Mouse (Mus musculus) hindbrain, embryonic 10.5 days (tissue): ENCODE data around the gene Ror2. TPM values are rescaled to one million over a fixed set of nuclear protein-coding genes. Genes with fewer than 3 reads are reported as not detected.

Source experiments
- DNase-seq: peaks from one replicate; pipeline ENCODE4 v3.0.0-alpha.2; 2017; ENCODE audit warnings: low spot score
- H3K27ac ChIP-seq: fragments of 300-500 bp; sonication (generic); 2 replicates; pipeline ENCODE4 v1.5.1; 2016; ENCODE audit warnings: mild to moderate bottlenecking, moderate library complexity
- H3K27me3 ChIP-seq: fragments of 300-500 bp; sonication (generic); 2 replicates; pipeline ENCODE4 v1.6.1; 2016; ENCODE audit warnings: mild to moderate bottlenecking; ENCODE audit not compliant: poor library complexity, insufficient read depth, severe bottlenecking
- H3K36me3 ChIP-seq: fragments of 300-500 bp; sonication (generic); 2 replicates; pipeline ENCODE4 v1.6.1; 2016; ENCODE audit warnings: mild to moderate bottlenecking, moderate library complexity
- H3K4me1 ChIP-seq: fragments of 300-500 bp; sonication (generic); replicated peaks from 2 replicates; pipeline ENCODE4 v1.6.1; 2016; ENCODE audit warnings: mild to moderate bottlenecking
- H3K4me3 ChIP-seq: fragments of 300-500 bp; sonication (generic); 2 replicates; pipeline ENCODE4 v1.5.1; 2016; ENCODE audit warnings: mild to moderate bottlenecking, moderate library complexity
- H3K9me3 ChIP-seq: fragments of 300-500 bp; sonication (generic); 2 replicates; pipeline ENCODE4 v1.6.1; 2016; ENCODE audit warnings: mild to moderate bottlenecking, moderate library complexity
- WGBS: fragments of 180-500 bp; shearing (Covaris S2); methylation state at CpG from one replicate; pipeline ENCODE4 v1.1.7; 2016; 5-methylcytosine and 5-hydroxymethylcytosine counted together
- polyA plus RNA-seq: library from polyadenylated mRNA; unstranded; fragments of >200 nt; fragmentation: Nextera tagmentation; extraction: Ambion mirVana; gene quantifications from 2 replicates; pipeline ENCODE4 v1.2.1, GENCODE M21; 2016

The Ror2 gene
- polyA plus RNA-seq, 1 experiment from 2014 or later: 13.5 TPM

GRCm38 (mm10) chr13:53267849-53268248 lies 18.1 kb downstream of the Ror2 start:
- Histone ChIP-seq H3K27ac (no peak overlapping the region), H3K4me3 (no peak overlapping the region), H3K4me1 (peaks cover 14% of the 10 kb centered on the region), H3K36me3 (no peaks in the 10 kb centered on the region), H3K9me3 (no peaks in the 10 kb centered on the region), H3K27me3 (no peaks in the 10 kb centered on the region)
- 82% methylated on average over 6 of the region's 6 CpGs for WGBS
- no peak for DNase-seq

DNA sequence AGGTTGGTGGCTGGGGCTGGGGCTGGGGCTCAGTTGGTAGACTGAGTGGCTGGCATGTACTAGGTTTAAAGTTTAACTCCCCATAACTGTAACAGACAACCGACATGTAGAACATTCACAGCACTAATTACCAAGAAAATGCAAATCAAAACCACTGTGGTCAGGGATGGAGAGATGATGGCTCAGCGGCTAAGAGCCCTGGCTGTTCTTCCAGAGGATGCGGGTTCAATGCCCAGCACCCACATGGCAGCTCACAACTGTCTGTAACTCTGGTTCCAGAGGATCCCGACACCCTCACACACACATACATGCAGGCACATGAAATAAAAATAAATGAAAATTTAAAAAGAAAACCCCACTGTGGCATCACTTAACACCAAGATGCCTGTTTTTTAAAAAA lies 18.8 kb downstream of the Ror2 start:
- WGBS: 96% methylated on average over 4 of the region's 4 CpGs
- Histone ChIP-seq H3K27ac (no peak overlapping the region), H3K9me3 (no peaks in the 10 kb centered on the region), H3K4me3 (no peak overlapping the region), H3K36me3 (no peaks in the 10 kb centered on the region), H3K4me1 (peaks cover 21% of the 10 kb centered on the region), H3K27me3 (no peaks in the 10 kb centered on the region)
- no peak for DNase-seq

DNA sequence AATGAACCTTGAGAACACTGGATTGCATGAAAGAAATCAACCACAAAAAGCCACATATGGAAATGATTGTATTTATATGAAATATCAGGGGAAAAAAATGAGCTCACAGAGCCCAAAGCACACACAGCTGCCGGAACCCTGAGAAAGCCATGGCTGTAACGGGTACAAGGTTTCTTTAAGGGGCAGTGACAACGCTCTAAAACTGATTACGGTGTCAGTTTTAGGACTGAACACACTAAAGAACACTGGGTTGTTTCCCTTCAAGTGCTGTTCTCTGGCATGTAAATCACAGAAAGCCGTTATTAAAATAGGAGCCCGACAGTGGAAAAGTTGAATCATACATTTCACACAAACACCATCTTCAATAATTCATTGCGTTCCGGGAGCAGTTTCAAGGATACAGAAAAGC lies 19.4 kb downstream of the Ror2 start:
- H3K27me3 ChIP-seq: no peaks in the 10 kb centered on the region
- peaks cover 22% of the 10 kb centered on the region for H3K4me1 ChIP-seq

DNA sequence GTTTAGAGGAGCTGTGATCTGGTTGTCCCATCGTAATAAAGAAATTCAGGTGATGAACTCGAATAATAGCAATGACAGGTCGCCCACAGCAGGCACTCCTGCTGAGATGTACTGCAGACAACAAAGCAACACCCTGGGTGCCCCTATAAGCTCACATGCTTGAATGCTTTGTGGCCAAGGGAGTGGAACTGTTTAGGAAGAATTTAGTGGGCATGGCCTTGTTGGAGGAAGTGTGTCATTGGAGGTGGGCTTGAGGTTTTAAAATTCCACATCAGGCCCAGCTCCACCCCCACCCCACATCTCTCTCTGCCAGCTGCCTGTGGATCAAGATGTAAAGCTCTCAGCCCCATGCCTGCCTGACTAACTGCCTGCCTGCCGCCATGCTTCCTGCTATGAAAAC lies 21.0 kb downstream of the Ror2 start:
- WGBS: 83% methylated on average over 4 of the region's 4 CpGs
- H3K9me3 ChIP-seq: no peaks in the 10 kb centered on the region

More for the DNA sequence above, 19.4 kb downstream of the Ror2 start:
- Histone ChIP-seq H3K27ac (no peak overlapping the region), H3K9me3 (no peaks in the 10 kb centered on the region), H3K36me3 (no peaks in the 10 kb centered on the region), H3K4me3 (no peak overlapping the region)
- DNase-seq: no peak
- 88% methylated on average over 8 of the region's 8 CpGs for WGBS

GRCm38 (mm10) chr13:53262509-53263250 lies 23.2 kb downstream of the Ror2 start:
- WGBS: 81% methylated on average over 16 of the region's 16 CpGs
- no peak overlapping the region for H3K4me3 ChIP-seq
- no peak for DNase-seq
- H3K9me3 ChIP-seq: no peaks in the 10 kb centered on the region
- H3K36me3 ChIP-seq: no peaks in the 10 kb centered on the region
- H3K4me1 ChIP-seq: peaks cover 40% of the 10 kb centered on the region
- H3K27ac ChIP-seq: 0 out of 2 replicates have a peak overlapping the region, but pooled peaks have one; percentile 8
- no peaks in the 10 kb centered on the region for H3K27me3 ChIP-seq

More for the DNA sequence above, 21.0 kb downstream of the Ror2 start:
- peaks cover 35% of the 10 kb centered on the region for H3K4me1 ChIP-seq
- H3K36me3 ChIP-seq: no peaks in the 10 kb centered on the region
- no peak overlapping the region for H3K4me3 ChIP-seq
- no peaks in the 10 kb centered on the region for H3K27me3 ChIP-seq
- no peak for DNase-seq
- no peak overlapping the region for H3K27ac ChIP-seq

DNA sequence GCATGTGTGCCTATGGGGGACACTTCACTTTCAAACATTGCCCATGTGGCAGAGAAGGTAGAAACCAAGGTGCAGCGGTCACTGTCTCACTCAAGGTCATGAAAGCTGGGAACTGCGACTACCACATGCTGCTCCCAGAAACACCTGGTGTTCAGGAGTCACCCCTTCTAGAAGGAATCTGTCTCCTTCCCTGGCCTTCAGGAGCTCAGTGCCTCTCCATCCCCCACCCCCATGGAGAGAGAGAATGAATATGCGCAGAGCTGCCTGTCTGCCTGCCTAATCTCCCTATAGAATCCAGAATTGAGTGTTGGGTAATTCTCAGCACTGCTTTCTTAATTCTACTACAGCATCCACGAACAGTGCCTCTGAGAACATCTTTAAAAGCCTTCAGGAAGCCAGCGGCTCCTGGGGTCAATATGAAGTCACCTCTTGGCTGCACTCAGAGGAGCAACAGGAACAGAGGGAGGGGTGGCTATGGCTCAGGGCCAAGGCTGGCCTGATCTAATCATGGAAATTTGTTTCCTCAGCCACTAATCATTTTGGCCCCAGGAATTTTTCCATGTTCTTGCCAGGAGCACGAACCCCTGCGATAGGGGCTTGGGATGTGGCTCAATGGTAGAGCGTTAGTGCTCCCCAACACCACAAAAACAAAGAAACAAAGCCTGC lies 24.7 kb downstream of the Ror2 start:
- H3K9me3 ChIP-seq: no peaks in the 10 kb centered on the region
- no peak overlapping the region for H3K27ac ChIP-seq
- DNase-seq: no peak
- H3K27me3 ChIP-seq: no peaks in the 10 kb centered on the region
- no peaks in the 10 kb centered on the region for H3K36me3 ChIP-seq
- peaks cover 42% of the 10 kb centered on the region for H3K4me1 ChIP-seq
- WGBS: 77% methylated on average over 8 of the region's 8 CpGs
- no peak overlapping the region for H3K4me3 ChIP-seq

- no peak for DNase-seq
- H3K27me3 ChIP-seq: no peaks in the 10 kb centered on the region
These were observed 27.0 kb downstream of the Ror2 start for GRCm38 (mm10) chr13:53258943-53259342.

DNA sequence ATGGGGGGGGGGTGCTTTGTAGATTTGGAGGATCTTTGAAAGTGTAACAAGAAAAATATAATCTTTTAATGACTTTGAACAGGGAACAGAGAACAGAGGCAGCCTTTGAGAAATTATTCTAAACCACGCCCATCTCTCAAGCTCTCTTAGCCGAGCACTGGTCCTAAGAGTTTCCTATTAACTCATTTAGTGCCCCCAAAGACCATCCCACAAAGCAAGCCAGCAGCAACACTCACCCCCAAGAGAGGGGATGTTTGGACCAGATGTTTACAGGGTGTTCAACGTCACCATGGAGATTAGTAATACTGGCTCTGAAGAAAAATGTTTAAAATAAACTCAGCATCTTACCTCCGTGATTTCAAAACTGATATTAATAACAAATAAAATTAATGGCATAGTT lies 27.4 kb downstream of the Ror2 start:
- Histone ChIP-seq H3K27ac (no peak overlapping the region), H3K9me3 (no peaks in the 10 kb centered on the region), H3K4me3 (no peak overlapping the region), H3K4me1 (peaks cover 40% of the 10 kb centered on the region), H3K36me3 (no peaks in the 10 kb centered on the region), H3K27me3 (no peaks in the 10 kb centered on the region)
- WGBS: 72% methylated on average over 4 of the region's 4 CpGs
- DNase-seq: no peak

More at GRCm38 (mm10) chr13:53258943-53259342, 27.0 kb downstream of the Ror2 start:
- Histone ChIP-seq H3K4me3 (no peak overlapping the region), H3K36me3 (no peaks in the 10 kb centered on the region), H3K4me1 (peaks cover 42% of the 10 kb centered on the region), H3K27ac (no peak overlapping the region), H3K9me3 (no peaks in the 10 kb centered on the region)
- 88% methylated on average over 8 of the region's 8 CpGs for WGBS

DNA sequence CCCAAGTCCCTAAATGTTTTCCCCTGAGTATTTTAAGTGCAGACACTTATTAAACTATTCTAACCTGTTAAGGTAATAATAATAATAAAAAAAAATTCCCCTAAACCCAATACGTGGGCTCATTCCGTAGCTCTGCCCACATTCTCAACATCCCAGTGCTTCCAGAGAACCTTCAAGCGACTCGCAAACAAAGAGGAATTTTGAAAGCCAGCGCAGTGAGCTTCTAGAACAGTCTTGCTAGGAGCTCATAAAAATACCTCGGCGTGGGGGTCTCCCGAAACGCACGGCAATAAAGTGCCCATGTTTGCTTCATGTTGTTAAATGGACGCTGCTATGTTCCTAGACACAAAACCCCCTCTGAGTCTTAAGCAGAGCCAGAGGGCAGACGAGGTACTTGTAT lies 32.7 kb downstream of the Ror2 start:
- H3K9me3 ChIP-seq: no peaks in the 10 kb centered on the region
- no peak overlapping the region for H3K4me3 ChIP-seq
- peaks cover 19% of the 10 kb centered on the region for H3K4me1 ChIP-seq
- 95% methylated on average over 12 of the region's 12 CpGs for WGBS
- H3K27ac ChIP-seq: no peak overlapping the region
- no peak for DNase-seq
- no peaks in the 10 kb centered on the region for H3K36me3 ChIP-seq
- no peaks in the 10 kb centered on the region for H3K27me3 ChIP-seq

DNA sequence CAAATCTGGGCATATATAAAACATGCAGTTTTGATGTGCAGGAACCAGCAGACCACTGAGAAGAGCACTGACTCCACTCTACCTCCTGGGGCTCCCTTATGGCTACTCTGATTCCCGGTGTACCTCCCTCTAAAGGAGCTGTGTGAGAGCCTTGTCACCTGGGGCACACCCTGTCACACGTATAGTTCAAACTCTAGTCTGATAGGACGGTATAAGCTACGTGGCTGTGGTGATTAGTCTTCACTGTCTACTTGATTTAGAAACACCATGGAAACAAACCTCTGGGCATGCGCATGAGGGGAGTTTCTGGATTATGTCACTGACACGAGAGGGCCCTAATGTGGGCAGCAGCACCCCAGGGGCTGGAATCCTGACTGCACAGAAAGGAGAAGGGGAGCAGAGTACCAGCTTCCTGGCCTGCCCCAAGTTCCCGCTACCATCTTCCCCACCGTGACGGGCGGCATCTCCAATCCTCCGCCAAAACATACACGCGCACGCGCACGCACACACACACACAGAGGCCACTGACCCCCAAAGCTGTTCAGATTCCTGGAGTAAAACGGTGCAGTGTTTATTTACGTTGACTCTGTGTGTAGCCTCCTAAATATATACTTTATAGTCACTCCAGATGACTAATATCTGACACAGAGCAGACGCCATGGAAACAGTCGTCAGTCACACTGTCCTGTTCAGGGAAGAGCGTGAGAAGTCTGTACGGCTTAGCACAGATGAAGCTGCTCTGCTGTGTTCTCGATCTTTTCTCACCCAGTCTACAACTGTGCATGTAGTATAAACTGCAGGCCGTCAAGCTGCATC lies 37.1 kb downstream of the Ror2 start:
- Histone ChIP-seq H3K36me3 (no peaks in the 10 kb centered on the region), H3K27ac (peak overlapping the region; percentile 47; the same call in 1 of the 2 replicates), H3K27me3 (no peaks in the 10 kb centered on the region), H3K4me1 (peaks cover 37% of the 10 kb centered on the region), H3K4me3 (no peak overlapping the region), H3K9me3 (no peaks in the 10 kb centered on the region)
- WGBS: 78% methylated on average over 24 of the region's 24 CpGs
- no peak for DNase-seq

DNA sequence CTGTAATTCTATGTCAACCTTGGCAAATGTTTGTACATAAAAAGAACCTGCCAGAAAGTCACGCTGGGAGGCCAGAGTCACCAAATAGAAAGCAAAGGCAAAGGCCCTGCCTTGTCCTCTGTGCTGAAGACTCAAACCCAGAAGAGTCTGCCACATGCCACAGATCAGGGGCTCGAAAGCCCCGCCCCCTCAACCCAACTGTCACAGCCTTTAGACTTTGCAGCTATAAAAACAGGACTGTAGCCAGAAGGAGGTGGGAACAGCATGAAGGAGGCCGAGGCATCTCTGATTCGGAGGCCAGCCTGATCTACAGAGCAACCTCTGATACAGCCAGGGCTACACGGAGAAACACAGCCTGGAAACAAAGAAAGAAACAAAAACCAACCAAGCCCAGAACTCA lies 37.8 kb downstream of the Ror2 start:
- H3K27ac ChIP-seq: no peak overlapping the region
- no peak overlapping the region for H3K4me3 ChIP-seq
- 59% methylated on average over 6 of the region's 6 CpGs for WGBS
- H3K9me3 ChIP-seq: no peaks in the 10 kb centered on the region
- H3K36me3 ChIP-seq: no peaks in the 10 kb centered on the region
- H3K27me3 ChIP-seq: no peaks in the 10 kb centered on the region
- no peak for DNase-seq
- peaks cover 41% of the 10 kb centered on the region for H3K4me1 ChIP-seq

DNA sequence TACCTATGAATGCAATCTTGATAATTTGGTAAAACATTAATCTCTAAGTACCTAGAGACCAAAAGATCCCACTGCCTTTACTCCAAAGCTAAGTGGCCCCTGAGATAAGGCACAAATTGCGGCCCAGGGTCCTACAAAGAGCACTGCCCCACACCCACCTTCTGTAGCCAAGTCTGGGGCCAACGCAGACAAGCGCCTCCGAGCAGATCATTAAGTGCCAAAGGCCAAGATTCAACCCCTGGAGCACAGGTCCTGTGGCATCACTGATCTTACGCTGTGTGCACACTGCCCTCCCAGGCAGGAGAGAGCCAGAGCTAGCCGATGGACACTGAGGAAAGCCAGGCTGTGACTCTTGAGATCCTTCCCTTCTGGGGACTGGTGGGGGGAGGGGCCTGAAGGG lies 38.7 kb downstream of the Ror2 start:
- Histone ChIP-seq H3K27ac (peak overlapping the region; percentile 29; the same call in 1 of the 2 replicates), H3K27me3 (no peaks in the 10 kb centered on the region), H3K4me1 (peaks cover 41% of the 10 kb centered on the region), H3K9me3 (0 out of 2 replicates have a peak, but pooled peaks cover 3% of the 10 kb centered on the region), H3K36me3 (no peaks in the 10 kb centered on the region), H3K4me3 (no peak overlapping the region)
- WGBS: 77% methylated on average over 6 of the region's 6 CpGs
- DNase-seq: no peak
